Mouse (Mus musculus) stomach, embryonic 16.5 days (tissue): ENCODE data around the gene Pcsk6. TPM values are rescaled to one million over a fixed set of nuclear protein-coding genes. Genes with fewer than 3 reads are reported as not detected.
A peak's percentile ranks its signal among the peaks of the same experiment; 100 is the strongest.

ENCODE experiments used
- ATAC-seq: fragments of 200-750 bp; cut with Nextera tagmentation; 2 replicates; pipeline ENCODE4 v1.8.0; 2017; ENCODE audit warnings: moderate number of reproducible peaks, moderate TSS enrichment; ENCODE audit not compliant: insufficient read depth, low FRiP score
- H3K27ac ChIP-seq: fragments of 300-500 bp; sonication (generic); 2 replicates; pipeline ENCODE4 v1.5.1; 2014; ENCODE audit warnings: low read length
- H3K27me3 ChIP-seq: fragments of 300-500 bp; sonication (generic); 2 replicates; pipeline ENCODE4 v1.6.1; 2014; ENCODE audit warnings: low read length, control low read depth, mixed read lengths; ENCODE audit not compliant: control insufficient read depth, insufficient read depth
- H3K36me3 ChIP-seq: fragments of 300-500 bp; sonication (generic); 2 replicates; pipeline ENCODE4 v1.6.1; 2014; ENCODE audit warnings: low read length; ENCODE audit not compliant: control insufficient read depth, insufficient read depth
- H3K4me1 ChIP-seq: fragments of 300-500 bp; sonication (generic); 2 replicates; pipeline ENCODE4 v1.6.1; 2014; ENCODE audit warnings: low read length, control low read depth, mixed read lengths; ENCODE audit not compliant: control insufficient read depth, insufficient read depth
- H3K4me2 ChIP-seq: fragments of 300-500 bp; sonication (generic); 2 replicates; pipeline ENCODE4 v1.6.1; 2014; ENCODE audit warnings: low read depth, low read length, mixed read lengths
- H3K4me3 ChIP-seq: fragments of 300-500 bp; sonication (generic); replicated peaks from 2 replicates; pipeline ENCODE4 v1.5.1; 2014; ENCODE audit warnings: mild to moderate bottlenecking, low read length
- H3K9ac ChIP-seq: fragments of 300-500 bp; sonication (generic); 2 replicates; pipeline ENCODE4 v1.6.1; 2014; ENCODE audit warnings: low read length
- H3K9me3 ChIP-seq: fragments of 300-500 bp; sonication (generic); replicated peaks from 2 replicates; pipeline ENCODE4 v1.6.1; 2016; ENCODE audit warnings: low read length, control low read depth; ENCODE audit not compliant: control insufficient read depth
- WGBS: fragments of 180-500 bp; shearing (Covaris S2); extraction: QIAGEN DNeasy Blood & Tissue Kit; methylation state at CpG from one replicate; pipeline ENCODE4 v1.1.7; 2014; 5-methylcytosine and 5-hydroxymethylcytosine counted together
- polyA plus RNA-seq: library from polyadenylated mRNA; unstranded; fragments of >200 nt; fragmentation: Nextera tagmentation; extraction: Ambion mirVana; gene quantifications from 2 replicates; pipeline ENCODE4 v1.2.1, GENCODE M21; 2015

Pcsk6 gene
- polyA plus RNA-seq, 1 experiment from 2014 or later: 3.7 TPM

GRCm38 (mm10) chr7:65946397-65946796 is 84.9 kb downstream of the Pcsk6 start:
- Histone ChIP-seq H3K4me1 (no peaks in the 10 kb centered on the region; the same call in 1 of the 2 replicates), H3K27me3 (no peaks in the 10 kb centered on the region), H3K9ac (no peak overlapping the region), H3K36me3 (no peaks in the 10 kb centered on the region), H3K27ac (no peak overlapping the region), H3K4me3 (no peak overlapping the region), H3K4me2 (no peak overlapping the region), H3K9me3 (no peaks in the 10 kb centered on the region)
- no peak for ATAC-seq
- 81% methylated on average over 7 of the region's 7 CpGs for WGBS

GRCm38 (mm10) chr7:65948891-65949290 is 87.4 kb downstream of the Pcsk6 start:
- Histone ChIP-seq H3K27ac (no peak overlapping the region), H3K9ac (no peak overlapping the region), H3K4me2 (no peak overlapping the region), H3K4me3 (no peak overlapping the region), H3K36me3 (no peaks in the 10 kb centered on the region), H3K4me1 (no peaks in the 10 kb centered on the region; the same call in 1 of the 2 replicates), H3K9me3 (no peaks in the 10 kb centered on the region), H3K27me3 (no peaks in the 10 kb centered on the region)
- 92% methylated on average over 11 of the region's 11 CpGs for WGBS
- ATAC-seq: no peak

GRCm38 (mm10) chr7:65954583-65954982 is 93.0 kb downstream of the Pcsk6 start:
- 73% methylated on average over 4 of the region's 4 CpGs for WGBS

GRCm38 (mm10) chr7:65955304-65956220 is 94.0 kb downstream of the Pcsk6 start:
- no peak overlapping the region for H3K4me3 ChIP-seq
- peak; percentile 51; the same call in 1 of the 2 replicates for ATAC-seq
- no peaks in the 10 kb centered on the region for H3K36me3 ChIP-seq
- WGBS: 54% methylated on average over 24 of the region's 24 CpGs
- H3K27ac ChIP-seq: no peak overlapping the region
- H3K9ac ChIP-seq: no peak overlapping the region
- no peaks in the 10 kb centered on the region for H3K27me3 ChIP-seq
- H3K4me1 ChIP-seq: peaks cover 7% of the 10 kb centered on the region
- H3K4me2 ChIP-seq: no peak overlapping the region
- H3K9me3 ChIP-seq: no peaks in the 10 kb centered on the region

More at GRCm38 (mm10) chr7:65954583-65954982, 93.0 kb downstream of the Pcsk6 start:
- H3K4me3 ChIP-seq: no peak overlapping the region
- H3K36me3 ChIP-seq: no peaks in the 10 kb centered on the region
- H3K27me3 ChIP-seq: no peaks in the 10 kb centered on the region
- H3K4me2 ChIP-seq: no peak overlapping the region
- peaks cover 7% of the 10 kb centered on the region for H3K4me1 ChIP-seq
- H3K27ac ChIP-seq: no peak overlapping the region
- ATAC-seq: no peak
- no peak overlapping the region for H3K9ac ChIP-seq
- no peaks in the 10 kb centered on the region for H3K9me3 ChIP-seq

DNA sequence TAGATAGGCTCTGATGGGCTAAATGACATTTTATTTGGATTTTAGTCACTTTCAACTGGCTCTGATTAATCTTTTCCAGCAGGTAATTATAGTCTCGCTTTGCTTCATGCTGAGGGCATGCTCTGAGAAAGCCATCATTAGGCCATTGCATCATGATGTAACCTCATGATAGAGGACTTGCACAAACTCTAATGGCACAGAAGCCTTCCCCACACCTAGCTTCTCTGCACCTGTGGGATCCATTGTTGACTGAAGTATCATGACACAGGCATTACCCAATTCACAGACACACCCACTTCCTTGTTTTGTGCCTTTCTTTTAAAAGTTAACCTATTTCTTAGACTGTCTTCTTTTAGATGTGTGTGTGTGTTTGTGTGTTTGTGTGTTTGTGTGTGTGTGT is 95.7 kb downstream of the Pcsk6 start:
- Histone ChIP-seq H3K4me1 (peaks cover 7% of the 10 kb centered on the region), H3K9ac (no peak overlapping the region), H3K4me2 (no peak overlapping the region), H3K27ac (no peak overlapping the region), H3K36me3 (no peaks in the 10 kb centered on the region), H3K9me3 (no peaks in the 10 kb centered on the region), H3K4me3 (no peak overlapping the region), H3K27me3 (no peaks in the 10 kb centered on the region)
- ATAC-seq: no peak
- WGBS: 93% methylated on average over 1 of the region's 1 CpGs

GRCm38 (mm10) chr7:65958105-65958504 is 96.6 kb downstream of the Pcsk6 start:
- no peak for ATAC-seq
- no peaks in the 10 kb centered on the region for H3K36me3 ChIP-seq
- H3K4me1 ChIP-seq: peaks cover 7% of the 10 kb centered on the region
- no peak overlapping the region for H3K9ac ChIP-seq
- no peak overlapping the region for H3K4me2 ChIP-seq
- WGBS: 68% methylated on average over 5 of the region's 5 CpGs
- no peaks in the 10 kb centered on the region for H3K27me3 ChIP-seq
- H3K4me3 ChIP-seq: no peak overlapping the region
- H3K9me3 ChIP-seq: no peaks in the 10 kb centered on the region
- H3K27ac ChIP-seq: no peak overlapping the region

DNA sequence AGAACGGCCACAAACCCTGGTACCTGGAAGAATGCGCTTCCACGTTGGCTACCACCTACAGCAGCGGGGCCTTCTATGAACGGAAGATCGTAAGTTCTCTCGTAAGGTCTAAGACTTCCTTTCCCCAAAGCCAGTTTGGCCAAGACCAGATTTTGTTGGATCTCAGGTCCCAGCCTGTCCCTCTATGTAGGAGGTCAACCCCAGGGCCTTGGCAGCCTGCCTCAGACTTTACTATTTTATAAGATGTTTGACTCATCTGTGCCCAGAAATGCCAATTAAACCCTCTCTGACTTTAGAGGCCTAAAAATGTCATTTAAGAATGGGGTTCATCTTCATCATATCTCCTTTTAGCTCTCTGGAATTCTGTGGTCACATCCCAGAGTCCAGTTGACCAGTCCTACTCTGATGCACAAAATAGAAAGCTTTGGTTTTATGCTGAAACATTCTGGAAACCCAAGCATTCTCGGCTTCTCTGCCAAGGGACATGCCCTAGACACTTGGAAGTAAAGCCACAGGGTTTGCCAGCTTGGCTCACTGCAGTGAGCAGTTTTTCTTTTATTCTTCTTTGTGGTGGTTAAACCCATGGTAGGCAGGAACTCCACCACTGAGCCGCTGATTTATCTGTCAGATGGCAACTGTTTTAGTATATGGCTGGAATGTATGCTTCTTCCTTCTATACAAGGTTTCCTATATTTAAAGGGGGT is 97.8 kb downstream of the Pcsk6 start:
- no peak overlapping the region for H3K27ac ChIP-seq
- H3K4me3 ChIP-seq: no peak overlapping the region
- WGBS: 94% methylated on average over 9 of the region's 9 CpGs
- H3K9me3 ChIP-seq: 0 out of 2 replicates have a peak, but pooled peaks cover 3% of the 10 kb centered on the region
- ATAC-seq: no peak
- no peaks in the 10 kb centered on the region for H3K36me3 ChIP-seq
- no peak overlapping the region for H3K9ac ChIP-seq
- no peaks in the 10 kb centered on the region for H3K27me3 ChIP-seq
- no peak overlapping the region for H3K4me2 ChIP-seq
- peaks cover 7% of the 10 kb centered on the region for H3K4me1 ChIP-seq

DNA sequence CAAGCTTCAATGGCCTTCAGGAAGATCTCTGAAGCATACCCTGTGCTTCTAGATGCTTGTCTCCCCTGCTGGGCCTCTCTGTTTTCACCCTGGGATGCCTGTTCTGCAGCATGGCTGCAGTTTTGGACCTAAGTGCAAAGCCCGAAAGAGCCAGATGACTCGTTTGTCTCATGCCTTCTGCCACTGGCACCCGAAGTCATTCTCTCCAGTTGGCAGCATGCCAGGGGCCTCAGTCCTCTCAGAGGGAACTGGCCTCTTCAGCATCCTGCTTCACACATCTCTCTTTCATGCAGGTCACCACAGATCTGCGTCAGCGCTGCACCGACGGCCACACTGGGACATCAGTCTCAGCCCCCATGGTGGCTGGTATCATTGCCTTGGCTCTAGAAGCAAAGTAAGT is 101.1 kb downstream of the Pcsk6 start:
- no peak overlapping the region for H3K4me2 ChIP-seq
- H3K4me3 ChIP-seq: no peak overlapping the region
- WGBS: 79% methylated on average over 7 of the region's 7 CpGs
- H3K4me1 ChIP-seq: no peaks in the 10 kb centered on the region
- no peak overlapping the region for H3K9ac ChIP-seq
- no peak overlapping the region for H3K27ac ChIP-seq
- ATAC-seq: no peak
- no peaks in the 10 kb centered on the region for H3K36me3 ChIP-seq
- no peaks in the 10 kb centered on the region for H3K27me3 ChIP-seq
- H3K9me3 ChIP-seq: 0 out of 2 replicates have a peak, but pooled peaks cover 3% of the 10 kb centered on the region

DNA sequence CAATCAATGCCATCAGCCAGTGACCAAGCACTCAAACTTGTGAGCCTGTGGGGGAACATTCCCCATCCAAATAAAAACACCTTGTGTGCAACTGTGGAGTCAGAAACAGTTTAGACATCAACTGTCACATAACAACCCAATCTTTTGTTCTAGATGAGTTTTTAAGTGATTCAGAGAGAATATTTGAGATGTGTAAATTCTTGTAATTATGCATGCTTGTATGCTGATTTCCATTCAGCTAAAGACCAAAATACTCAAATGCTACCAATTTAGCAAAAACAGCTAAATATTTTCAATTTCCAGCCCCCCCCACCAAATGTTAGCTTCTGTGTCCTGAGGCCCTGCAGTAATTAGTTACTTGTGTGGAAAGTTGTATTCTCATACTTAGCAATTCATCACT is 102.9 kb downstream of the Pcsk6 start:
- no peak overlapping the region for H3K27ac ChIP-seq
- H3K4me1 ChIP-seq: no peaks in the 10 kb centered on the region
- H3K4me3 ChIP-seq: no peak overlapping the region
- H3K9ac ChIP-seq: no peak overlapping the region
- no peaks in the 10 kb centered on the region for H3K27me3 ChIP-seq
- no peaks in the 10 kb centered on the region for H3K36me3 ChIP-seq
- H3K9me3 ChIP-seq: 0 out of 2 replicates have a peak, but pooled peaks cover 3% of the 10 kb centered on the region
- ATAC-seq: no peak
- no peak overlapping the region for H3K4me2 ChIP-seq
